Mouse (Mus musculus) neural tube, embryonic 12.5 days (tissue): ENCODE data around the gene Dapk3. TPM values are rescaled to one million over a fixed set of nuclear protein-coding genes. Genes with fewer than 3 reads are reported as not detected.
A peak's percentile ranks its signal among the peaks of the same experiment; 100 is the strongest.

Experiments
- ATAC-seq: fragments of 200-750 bp; cut with Nextera tagmentation; 2 replicates; pipeline ENCODE4 v1.8.0; 2017; ENCODE audit warnings: low read depth, mild to moderate bottlenecking, moderate TSS enrichment, moderate library complexity; ENCODE audit not compliant: low FRiP score
- H3K27ac ChIP-seq: fragments of 300-500 bp; sonication (generic); 2 replicates; pipeline ENCODE4 v1.5.1; 2016
- H3K27me3 ChIP-seq: fragments of 300-500 bp; sonication (generic); replicated peaks from 2 replicates; pipeline ENCODE4 v1.6.1; 2016; ENCODE audit warnings: mild to moderate bottlenecking
- H3K36me3 ChIP-seq: fragments of 300-500 bp; sonication (generic); 2 replicates; pipeline ENCODE4 v1.6.1; 2016; ENCODE audit warnings: mild to moderate bottlenecking
- H3K4me1 ChIP-seq: fragments of 300-500 bp; sonication (generic); 2 replicates; pipeline ENCODE4 v1.6.1; 2016
- H3K4me2 ChIP-seq: fragments of 300-500 bp; sonication (generic); replicated peaks from 2 replicates; pipeline ENCODE4 v1.6.1; 2016; ENCODE audit warnings: mild to moderate bottlenecking
- H3K4me3 ChIP-seq: fragments of 300-500 bp; sonication (generic); 2 replicates; pipeline ENCODE4 v1.5.1; 2016
- H3K9ac ChIP-seq: fragments of 300-500 bp; sonication (generic); 2 replicates; pipeline ENCODE4 v1.6.1; 2016; ENCODE audit warnings: mild to moderate bottlenecking
- H3K9me3 ChIP-seq: fragments of 300-500 bp; sonication (generic); 2 replicates; pipeline ENCODE4 v1.6.1; 2016; ENCODE audit warnings: mild to moderate bottlenecking
- WGBS: fragments of 180-500 bp; shearing (Covaris S2); methylation state at CpG from one replicate; pipeline ENCODE4 v1.1.7; 2016; 5-methylcytosine and 5-hydroxymethylcytosine counted together
- polyA plus RNA-seq: library from polyadenylated mRNA; unstranded; fragments of >200 nt; fragmentation: Nextera tagmentation; extraction: Ambion mirVana; gene quantifications from 2 replicates; pipeline ENCODE4 v1.2.1, GENCODE M21; 2016

The Dapk3 gene
- polyA plus RNA-seq, 1 experiment from 2014 or later = 87.7 TPM

DNA sequence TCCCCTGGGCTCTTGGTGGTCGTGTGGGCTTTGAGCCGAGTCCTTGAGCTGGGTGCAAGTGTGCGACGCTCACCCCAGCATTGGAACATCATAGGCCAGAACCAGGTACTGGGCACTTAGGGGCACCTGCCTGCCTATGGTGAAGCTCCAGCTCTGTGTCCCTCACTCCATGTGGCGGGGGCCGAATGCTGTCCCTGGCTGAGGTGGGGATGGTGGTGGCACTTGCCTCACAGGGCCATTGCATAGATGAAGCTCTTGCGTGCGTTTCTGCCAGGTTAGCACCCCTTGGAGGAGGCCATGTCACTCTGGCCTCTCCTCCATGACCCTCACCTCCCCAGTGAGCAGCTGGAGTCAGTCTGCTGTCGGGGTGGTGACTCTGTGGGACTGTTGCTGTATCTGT lies 4.4 kb downstream of the Dapk3 start:
- H3K36me3 ChIP-seq = peaks cover 60% of the 10 kb centered on the region
- no peak for ATAC-seq
- H3K9me3 ChIP-seq = no peaks in the 10 kb centered on the region
- H3K4me1 ChIP-seq = peaks cover 11% of the 10 kb centered on the region
- H3K27me3 ChIP-seq = no peaks in the 10 kb centered on the region
- no peak overlapping the region for H3K9ac ChIP-seq
- WGBS = 94% methylated on average over 9 of the region's 9 CpGs
- H3K4me3 ChIP-seq = no peak overlapping the region
- H3K4me2 ChIP-seq = no peak overlapping the region
- no peak overlapping the region for H3K27ac ChIP-seq

DNA sequence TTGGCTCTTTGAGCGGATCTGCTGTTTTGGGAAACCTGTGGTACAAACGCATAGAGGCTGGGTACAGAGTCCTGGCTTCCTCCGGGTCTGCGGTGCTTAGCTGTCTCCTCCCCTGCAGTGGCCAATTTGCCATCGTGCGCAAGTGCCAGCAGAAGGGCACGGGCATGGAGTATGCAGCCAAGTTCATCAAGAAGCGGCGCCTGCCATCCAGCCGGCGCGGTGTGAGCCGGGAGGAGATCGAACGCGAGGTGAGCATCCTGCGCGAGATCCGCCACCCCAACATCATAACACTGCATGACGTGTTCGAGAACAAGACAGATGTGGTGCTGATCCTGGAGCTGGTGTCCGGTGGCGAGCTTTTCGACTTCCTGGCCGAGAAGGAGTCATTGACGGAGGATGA lies 7.0 kb downstream of the Dapk3 start:
- Histone ChIP-seq H3K36me3 (peaks cover 48% of the 10 kb centered on the region), H3K4me1 (peaks cover 19% of the 10 kb centered on the region), H3K4me2 (no peak overlapping the region), H3K4me3 (no peak overlapping the region), H3K9ac (no peak overlapping the region), H3K27ac (no peak overlapping the region), H3K27me3 (peaks cover 11% of the 10 kb centered on the region), H3K9me3 (no peaks in the 10 kb centered on the region)
- ATAC-seq = no peak
- 82% methylated on average over 26 of the region's 26 CpGs for WGBS

- Histone ChIP-seq H3K9ac (no peak overlapping the region), H3K27me3 (peaks cover 16% of the 10 kb centered on the region), H3K4me3 (no peak overlapping the region), H3K9me3 (no peaks in the 10 kb centered on the region), H3K4me2 (no peak overlapping the region), H3K36me3 (peaks cover 43% of the 10 kb centered on the region), H3K4me1 (peaks cover 19% of the 10 kb centered on the region), H3K27ac (no peak overlapping the region)
- ATAC-seq = no peak
- WGBS = 74% methylated on average over 31 of the region's 31 CpGs
These were observed 7.6 kb downstream of the Dapk3 start for GRCm38 (mm10) chr10:81190236-81190911.

- H3K9ac ChIP-seq = no peak overlapping the region
- WGBS = 73% methylated on average over 6 of the region's 6 CpGs
- no peaks in the 10 kb centered on the region for H3K9me3 ChIP-seq
- no peak for ATAC-seq
- no peak overlapping the region for H3K27ac ChIP-seq
- H3K36me3 ChIP-seq = peaks cover 38% of the 10 kb centered on the region
- peaks cover 22% of the 10 kb centered on the region for H3K27me3 ChIP-seq
- H3K4me3 ChIP-seq = no peak overlapping the region
- no peak overlapping the region for H3K4me2 ChIP-seq
- peaks cover 19% of the 10 kb centered on the region for H3K4me1 ChIP-seq
These were observed 8.1 kb downstream of the Dapk3 start for GRCm38 (mm10) chr10:81190912-81191321.

- H3K4me2 ChIP-seq = peak overlapping the region; percentile 96
- ATAC-seq = no peak
- 88% methylated on average over 18 of the region's 18 CpGs for WGBS
- peak overlapping the region; percentile 77; the same call in 1 of the 2 replicates for H3K9ac ChIP-seq
- H3K4me1 ChIP-seq = peaks cover 19% of the 10 kb centered on the region
- peak overlapping the region; percentile 67; the same call in 1 of the 2 replicates for H3K4me3 ChIP-seq
- H3K27me3 ChIP-seq = peaks cover 27% of the 10 kb centered on the region
- peaks cover 35% of the 10 kb centered on the region for H3K36me3 ChIP-seq
- no peak overlapping the region for H3K27ac ChIP-seq
- no peaks in the 10 kb centered on the region for H3K9me3 ChIP-seq
These were observed 8.7 kb downstream of the Dapk3 start for GRCm38 (mm10) chr10:81191342-81191982.

DNA sequence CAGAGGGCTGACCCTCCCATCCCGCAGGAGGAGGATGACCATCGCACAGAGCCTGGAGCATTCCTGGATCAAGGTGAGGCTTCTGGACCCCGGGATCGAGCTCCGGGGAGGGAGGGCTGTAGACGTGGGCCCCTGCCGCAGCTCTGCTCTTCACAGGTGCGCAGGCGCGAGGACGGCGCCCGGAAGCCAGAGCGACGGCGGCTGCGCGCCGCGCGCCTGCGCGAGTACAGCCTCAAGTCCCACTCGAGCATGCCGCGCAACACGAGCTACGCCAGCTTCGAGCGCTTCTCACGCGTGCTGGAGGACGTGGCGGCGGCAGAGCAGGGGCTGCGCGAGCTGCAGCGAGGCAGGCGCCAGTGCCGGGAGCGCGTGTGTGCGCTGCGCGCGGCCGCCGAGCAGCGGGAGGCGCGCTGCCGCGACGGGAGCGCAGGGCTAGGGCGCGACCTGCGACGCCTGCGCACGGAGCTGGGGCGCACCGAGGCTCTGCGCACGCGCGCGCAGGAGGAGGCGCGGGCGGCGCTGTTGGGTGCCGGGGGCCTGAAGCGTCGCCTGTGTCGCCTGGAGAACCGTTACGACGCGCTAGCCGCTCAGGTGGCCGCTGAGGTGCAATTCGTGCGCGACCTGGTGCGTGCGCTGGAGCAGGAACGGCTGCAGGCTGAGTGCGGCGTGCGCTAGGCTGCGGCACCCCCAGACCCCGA lies 9.6 kb downstream of the Dapk3 start:
- peaks cover 36% of the 10 kb centered on the region for H3K27me3 ChIP-seq
- peak overlapping the region; percentile 94 for H3K27ac ChIP-seq
- H3K36me3 ChIP-seq = peaks cover 26% of the 10 kb centered on the region
- no peaks in the 10 kb centered on the region for H3K9me3 ChIP-seq
- H3K4me2 ChIP-seq = peak overlapping the region; percentile 96
- peaks cover 19% of the 10 kb centered on the region for H3K4me1 ChIP-seq
- peak overlapping the region; percentile 67 for H3K4me3 ChIP-seq
- H3K9ac ChIP-seq = peak overlapping the region; percentile 77
- ATAC-seq = peak; percentile 82
- under 1% methylated on average over 91 of the region's 93 CpGs for WGBS

DNA sequence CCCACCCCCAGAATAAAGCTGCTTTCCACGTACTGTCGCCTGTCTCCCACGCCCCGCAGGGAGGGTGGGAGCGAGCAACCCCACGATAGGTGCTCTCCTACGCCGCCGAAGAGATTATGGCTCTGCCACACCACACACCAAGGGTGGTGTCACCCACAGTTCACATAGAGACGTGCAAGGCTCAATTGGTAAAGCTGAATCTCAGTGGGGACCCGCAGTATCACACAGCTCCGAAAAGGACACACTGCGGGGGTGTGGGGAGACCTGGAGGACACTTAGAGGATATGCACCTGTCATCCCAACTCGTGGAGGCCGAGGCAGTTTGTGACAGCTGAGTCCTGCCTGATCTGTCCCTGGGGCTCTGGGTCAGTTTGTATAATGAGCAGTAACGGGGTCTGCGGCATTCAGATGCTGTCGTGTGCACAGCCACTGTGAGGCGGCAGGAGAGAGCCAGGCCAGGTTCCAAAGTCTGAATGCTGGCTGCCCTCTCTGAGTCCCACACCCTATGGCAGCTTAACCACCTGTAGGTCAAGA lies 10.2 kb downstream of the Dapk3 start:
- 4% methylated on average over 19 of the region's 19 CpGs for WGBS
- peaks cover 19% of the 10 kb centered on the region for H3K4me1 ChIP-seq
- peaks cover 37% of the 10 kb centered on the region for H3K27me3 ChIP-seq

GRCm38 (mm10) chr10:81193991-81194774 lies 11.4 kb downstream of the Dapk3 start:
- Histone ChIP-seq H3K4me3 (no peak overlapping the region), H3K4me2 (0 out of 2 replicates have a peak overlapping the region, but pooled peaks have one; percentile 3), H3K9me3 (no peaks in the 10 kb centered on the region), H3K9ac (0 out of 2 replicates have a peak overlapping the region, but pooled peaks have one; percentile 33), H3K4me1 (peaks cover 19% of the 10 kb centered on the region), H3K27me3 (peaks cover 41% of the 10 kb centered on the region), H3K27ac (no peak overlapping the region), H3K36me3 (peaks cover 19% of the 10 kb centered on the region)
- 17% methylated on average over 37 of the region's 37 CpGs for WGBS
- ATAC-seq = no peak

More for the DNA sequence above, 10.2 kb downstream of the Dapk3 start:
- Histone ChIP-seq H3K9ac (peak overlapping the region; percentile 77), H3K4me3 (peak overlapping the region; percentile 67), H3K27ac (peak overlapping the region; percentile 94), H3K9me3 (no peaks in the 10 kb centered on the region), H3K36me3 (peaks cover 24% of the 10 kb centered on the region), H3K4me2 (peak overlapping the region; percentile 96)
- ATAC-seq = peak; percentile 61

- ATAC-seq = no peak
- Histone ChIP-seq H3K4me3 (no peak overlapping the region), H3K27me3 (peaks cover 42% of the 10 kb centered on the region), H3K27ac (no peak overlapping the region), H3K9ac (no peak overlapping the region), H3K9me3 (no peaks in the 10 kb centered on the region), H3K4me2 (no peak overlapping the region), H3K4me1 (peaks cover 19% of the 10 kb centered on the region), H3K36me3 (peaks cover 11% of the 10 kb centered on the region)
- WGBS = 77% methylated on average over 4 of the region's 4 CpGs
These were observed 12.5 kb downstream of the Dapk3 start for GRCm38 (mm10) chr10:81195300-81195699.

DNA sequence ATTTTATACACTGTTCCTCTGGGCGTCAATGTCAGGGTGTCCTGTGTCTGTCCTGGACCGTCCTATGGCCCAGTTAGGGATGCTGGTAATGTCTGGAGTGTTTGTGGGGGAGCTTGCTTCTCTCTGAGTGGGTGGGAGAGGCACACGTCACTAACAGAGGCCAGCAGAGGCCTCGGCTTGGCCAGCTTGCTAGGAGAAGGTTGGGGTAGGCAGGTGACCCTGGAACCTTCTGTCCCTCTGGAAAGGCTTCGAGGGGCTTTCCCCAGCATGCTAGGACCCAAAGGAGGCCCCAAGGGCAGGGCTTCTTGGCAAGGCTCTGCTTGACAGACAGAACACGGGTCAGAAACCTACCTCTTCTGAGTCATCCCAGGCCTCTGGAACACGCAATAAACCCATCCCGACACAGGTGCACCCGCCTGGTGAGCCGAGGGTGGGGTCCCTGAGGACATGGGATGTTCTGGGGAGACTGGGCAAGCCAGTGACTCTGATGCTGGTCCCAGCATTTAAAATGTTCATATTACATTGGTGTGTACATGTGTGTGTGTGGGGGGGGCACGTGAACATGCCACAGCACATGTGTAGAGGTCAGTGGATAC lies 13.8 kb downstream of the Dapk3 start:
- H3K4me2 ChIP-seq = no peak overlapping the region
- no peak overlapping the region for H3K9ac ChIP-seq
- 65% methylated on average over 11 of the region's 11 CpGs for WGBS
- peaks cover 19% of the 10 kb centered on the region for H3K4me1 ChIP-seq
- H3K27me3 ChIP-seq = peaks cover 42% of the 10 kb centered on the region
- no peak overlapping the region for H3K27ac ChIP-seq
- ATAC-seq = no peak
- no peak overlapping the region for H3K4me3 ChIP-seq
- H3K9me3 ChIP-seq = no peaks in the 10 kb centered on the region
- H3K36me3 ChIP-seq = no peaks in the 10 kb centered on the region

- peaks cover 42% of the 10 kb centered on the region for H3K27me3 ChIP-seq
- no peak for ATAC-seq
These were observed 14.5 kb downstream of the Dapk3 start for GRCm38 (mm10) chr10:81197305-81197704.

More at GRCm38 (mm10) chr10:81197305-81197704, 14.5 kb downstream of the Dapk3 start:
- no peaks in the 10 kb centered on the region for H3K9me3 ChIP-seq
- WGBS = 53% methylated on average over 6 of the region's 6 CpGs
- no peak overlapping the region for H3K27ac ChIP-seq
- peaks cover 13% of the 10 kb centered on the region for H3K4me1 ChIP-seq
- no peak overlapping the region for H3K4me2 ChIP-seq
- H3K36me3 ChIP-seq = no peaks in the 10 kb centered on the region
- no peak overlapping the region for H3K9ac ChIP-seq
- H3K4me3 ChIP-seq = no peak overlapping the region
